Mouse (Mus musculus) cerebellum, postnatal 36 days (tissue): Measurements from ENCODE around the gene Swap70.
"Not testable (repeated sequence)": the region's sequence is repeated elsewhere in the genome, so short reads cannot be mapped to it uniquely, and the experiment has no call there.

ENCODE experiments used
- DNase-seq, 2 experiments: peaks; one replicate each; pipeline ENCODE4 v3.0.0; 2021 to 2022; ENCODE audit warnings: mixed read lengths in 2 of 2

The Swap70 gene

DNA sequence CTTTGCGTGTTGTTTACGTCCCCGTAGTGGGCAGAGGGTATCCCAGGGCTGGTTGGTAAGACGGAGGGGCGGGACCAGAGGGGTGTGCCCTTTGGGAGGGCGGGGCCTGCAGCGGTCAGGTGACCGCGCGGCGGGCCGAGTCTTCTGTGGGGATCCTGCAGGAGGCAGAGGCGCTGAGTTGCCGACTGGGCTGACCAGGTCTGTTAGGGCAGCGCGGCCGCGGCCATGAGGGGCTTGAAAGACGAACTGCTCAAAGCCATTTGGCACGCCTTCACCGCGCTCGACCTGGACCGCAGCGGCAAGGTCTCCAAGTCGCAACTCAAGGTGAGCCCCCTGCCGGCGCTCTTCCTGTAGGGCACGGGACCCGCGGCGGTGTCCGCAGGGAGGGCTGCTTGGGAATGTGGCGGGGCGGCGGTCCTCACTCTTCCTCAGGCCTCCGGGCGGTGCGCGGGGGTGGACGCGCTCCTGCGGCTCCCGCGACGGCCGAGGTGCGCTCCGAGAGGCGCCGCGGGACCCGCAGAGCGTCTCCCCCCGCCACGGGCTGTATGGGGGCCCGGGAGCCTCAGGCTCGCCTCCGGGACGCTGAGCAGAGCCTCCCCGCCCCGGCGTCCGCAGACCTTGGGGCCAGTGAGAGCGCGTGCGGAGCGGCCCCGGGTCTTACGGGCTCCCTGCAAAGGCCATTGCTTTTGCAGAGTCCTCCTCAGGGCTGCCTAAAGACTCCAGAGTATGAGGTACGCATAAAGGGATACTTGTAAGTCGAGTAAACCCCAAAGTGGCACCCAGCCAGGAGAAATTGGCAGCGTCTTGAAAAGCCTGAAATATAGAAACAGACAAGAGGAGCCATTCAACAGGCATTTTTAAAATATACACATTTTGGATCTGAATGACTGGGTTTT is at the start of gene Swap70:
Swap70 (plus strand) TSS at position 126 of the 896 bp plus-strand sequence.
- peak; percentile 65 to 75 for DNase-seq

DNA sequence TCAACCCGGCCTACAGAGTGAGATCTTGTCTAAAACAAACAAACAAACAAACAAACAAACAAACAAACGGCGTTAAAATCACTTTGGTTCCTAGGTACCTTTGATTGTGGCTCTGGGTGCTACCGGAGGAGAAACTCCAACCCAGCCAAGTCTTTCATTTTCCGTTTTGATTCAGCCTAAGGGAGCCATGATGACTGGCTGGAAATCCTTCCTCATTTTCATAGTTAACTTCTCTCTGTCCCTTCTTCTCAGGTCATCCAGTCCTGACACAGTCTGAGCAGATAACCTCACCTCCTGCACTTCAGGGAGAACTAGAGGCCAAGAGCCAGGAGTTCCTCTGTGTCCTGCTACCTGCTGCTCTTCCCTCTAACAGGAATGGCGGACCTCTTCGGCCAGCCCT is 42.3 kb upstream of the Swap70 start:
- DNase-seq: no peak

DNA sequence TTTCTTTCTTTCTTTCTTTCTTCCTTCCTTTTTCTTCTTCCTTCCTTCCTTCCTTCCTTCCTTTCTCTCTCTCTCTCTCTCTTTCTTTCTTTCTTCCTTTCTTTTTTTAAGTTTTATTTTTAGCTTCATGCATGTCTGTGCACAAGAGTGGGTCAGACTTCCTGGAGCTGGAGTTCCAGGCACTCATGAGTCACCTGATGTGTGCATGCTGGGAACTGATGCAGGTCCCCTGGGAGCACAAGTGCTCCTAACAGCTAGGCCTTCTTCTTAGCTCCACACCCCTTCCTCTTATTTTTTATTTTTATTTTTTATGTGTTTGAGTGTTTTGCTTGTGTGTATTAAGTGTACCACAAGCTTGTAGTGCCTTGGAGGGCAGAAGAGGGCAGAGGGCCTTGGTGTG is 40.9 kb upstream of the Swap70 start:
- no peak for DNase-seq

DNA sequence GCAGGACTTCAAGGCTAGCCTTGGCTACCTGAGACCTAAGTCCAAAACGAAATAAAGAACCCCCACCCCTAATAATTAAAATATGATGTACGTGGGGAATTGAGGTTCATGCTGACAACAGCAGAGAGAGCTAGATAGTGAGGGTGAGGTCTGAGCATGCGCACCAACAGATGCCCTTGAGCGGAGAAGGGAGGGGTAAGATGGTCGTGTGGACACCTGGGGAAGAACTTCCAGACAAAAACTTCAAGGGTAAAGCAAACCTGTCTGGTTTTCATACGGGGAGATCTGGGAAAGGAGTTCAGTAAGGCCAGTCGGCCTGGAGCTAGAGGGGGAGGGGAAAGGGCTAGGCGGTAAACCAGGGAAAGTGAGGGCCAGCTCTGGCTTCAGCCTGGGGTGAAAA is 40.1 kb upstream of the Swap70 start:
- no peak for DNase-seq

DNA sequence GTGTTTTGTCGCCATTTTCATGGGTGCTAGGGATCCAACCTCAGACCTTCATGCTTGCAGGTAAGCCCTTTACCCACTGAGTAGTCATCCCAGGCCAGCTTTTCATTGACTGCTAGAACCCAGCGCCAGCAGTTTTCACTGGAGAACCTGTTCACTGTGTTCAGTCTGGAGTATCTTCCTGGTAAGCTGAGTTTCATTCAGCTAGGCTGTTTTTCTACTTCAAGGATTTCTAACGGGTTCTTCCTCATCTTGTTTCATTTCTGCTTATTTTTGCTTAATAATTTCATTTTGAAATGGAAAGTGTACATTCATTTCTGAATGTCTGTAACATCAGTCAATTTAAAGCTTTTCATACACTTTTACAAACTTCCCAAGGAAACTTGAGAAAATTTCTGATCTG is 36.9 kb upstream of the Swap70 start:
- DNase-seq: no peak

DNA sequence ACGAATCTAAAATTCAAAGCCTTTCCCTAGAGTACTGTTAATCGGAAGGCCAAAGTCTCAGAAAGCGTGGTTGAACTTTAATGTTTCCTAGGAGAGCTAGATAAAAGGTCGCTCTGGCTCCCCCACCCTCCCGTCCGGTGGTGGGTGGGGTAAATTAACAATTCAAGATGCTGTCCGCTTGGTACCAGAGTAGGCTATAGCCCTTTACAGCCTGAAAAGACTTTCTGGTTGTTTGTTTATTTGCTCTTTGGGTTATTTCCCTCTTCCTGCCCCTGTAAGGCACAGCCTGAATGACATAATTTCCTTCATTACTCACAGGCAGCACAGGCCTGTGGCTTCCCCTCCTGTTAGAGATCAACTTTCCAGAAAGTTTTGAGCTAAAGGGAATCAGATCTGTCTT is 31.6 kb upstream of the Swap70 start:
- no peak for DNase-seq

DNA sequence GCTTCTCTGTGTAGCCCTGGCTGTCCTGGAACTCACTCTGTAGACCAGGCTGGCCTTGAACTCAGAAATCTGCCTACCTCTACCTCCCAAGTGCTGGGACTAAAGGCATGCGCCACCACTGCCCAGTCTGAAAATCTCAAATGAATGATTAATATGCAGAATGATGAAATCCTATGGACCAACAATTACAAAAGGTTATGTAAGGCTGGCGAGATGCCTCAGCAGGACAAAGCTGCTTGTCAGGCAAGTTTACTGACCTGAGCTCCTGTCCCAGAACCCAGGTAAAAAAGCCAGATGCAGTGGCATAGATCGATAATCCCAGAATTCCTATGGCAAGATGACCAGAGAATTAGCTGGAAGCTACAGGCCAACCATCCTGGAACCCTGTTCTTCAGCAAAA is 28.3 kb upstream of the Swap70 start:
- no peak for DNase-seq

DNA sequence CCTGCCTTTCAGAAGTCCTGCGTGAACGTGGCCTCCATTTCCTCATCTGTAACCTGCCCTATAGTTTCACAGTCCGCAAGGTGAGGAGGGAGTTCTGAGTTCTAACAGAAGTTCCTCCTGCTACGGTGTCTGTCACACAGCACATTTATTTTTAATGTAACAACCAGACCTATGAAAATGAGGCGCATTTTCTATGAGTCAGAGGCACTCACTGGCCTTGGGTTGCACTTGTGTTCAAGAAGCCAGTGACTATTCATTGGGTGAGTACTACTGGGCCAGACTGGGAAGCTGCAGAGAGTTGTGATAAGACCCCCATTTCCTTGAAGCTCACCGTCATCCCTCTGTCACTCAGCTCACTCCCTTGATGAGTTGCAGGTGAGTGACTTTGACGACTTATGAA is 24.3 kb upstream of the Swap70 start:
- DNase-seq: no peak

DNA sequence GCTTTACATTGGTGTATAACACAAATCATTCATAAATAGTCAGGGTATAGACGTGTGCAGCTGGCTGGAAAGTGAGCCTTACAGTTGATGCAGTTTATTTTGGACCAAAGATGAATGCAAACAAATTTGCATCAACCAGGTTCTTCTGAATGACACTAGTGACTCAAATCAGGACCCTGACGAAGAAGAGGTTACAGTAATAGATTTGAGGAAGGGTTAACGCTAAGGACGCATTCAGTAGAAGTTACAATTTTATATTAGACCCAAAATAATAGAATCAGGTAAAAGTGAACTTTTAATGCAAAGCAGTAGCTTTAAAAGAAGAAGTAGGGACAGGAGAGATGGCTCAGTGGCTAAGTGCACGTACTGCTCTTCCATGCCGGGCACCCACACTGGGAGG is 19.6 kb upstream of the Swap70 start:
- no peak for DNase-seq

DNA sequence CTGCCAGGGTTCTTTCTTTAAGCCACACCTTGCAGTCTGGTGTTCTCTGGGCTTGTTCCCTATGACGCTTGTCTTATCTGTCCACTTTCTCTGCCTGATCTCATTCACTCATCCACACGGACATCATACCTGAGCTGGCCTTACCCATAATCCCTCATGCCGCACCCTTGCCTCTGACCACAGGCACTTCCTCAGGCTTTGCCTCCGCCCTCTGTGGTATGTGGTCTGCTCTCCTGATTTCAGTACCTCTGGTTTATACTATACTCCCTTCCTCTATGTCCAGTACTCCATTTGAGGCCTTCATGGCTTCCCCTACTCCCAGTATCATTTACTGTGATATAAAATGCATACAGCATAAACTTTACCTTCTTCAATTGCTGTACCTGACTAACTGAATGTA is 17.3 kb upstream of the Swap70 start:
- DNase-seq: no peak

DNA sequence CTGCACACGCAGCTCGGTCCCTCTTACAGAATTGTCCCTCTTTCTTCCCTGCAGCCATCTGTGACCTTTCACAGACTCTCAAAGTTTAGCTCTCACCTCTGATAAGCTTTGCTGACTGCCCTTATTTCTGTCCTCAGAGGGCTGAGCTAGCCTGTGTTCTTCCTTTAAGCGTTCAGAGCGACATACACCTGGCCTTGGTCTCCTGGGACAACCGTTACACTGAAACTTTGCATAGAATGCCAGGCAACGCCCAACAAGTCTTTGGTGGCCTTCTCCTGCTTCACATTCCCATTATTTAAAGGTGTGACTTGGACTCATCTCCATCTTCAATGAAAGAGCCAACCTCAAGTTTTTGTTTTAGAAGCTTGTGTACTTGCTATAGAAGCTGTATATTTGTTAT is 13.2 kb upstream of the Swap70 start:
- no peak for DNase-seq

DNA sequence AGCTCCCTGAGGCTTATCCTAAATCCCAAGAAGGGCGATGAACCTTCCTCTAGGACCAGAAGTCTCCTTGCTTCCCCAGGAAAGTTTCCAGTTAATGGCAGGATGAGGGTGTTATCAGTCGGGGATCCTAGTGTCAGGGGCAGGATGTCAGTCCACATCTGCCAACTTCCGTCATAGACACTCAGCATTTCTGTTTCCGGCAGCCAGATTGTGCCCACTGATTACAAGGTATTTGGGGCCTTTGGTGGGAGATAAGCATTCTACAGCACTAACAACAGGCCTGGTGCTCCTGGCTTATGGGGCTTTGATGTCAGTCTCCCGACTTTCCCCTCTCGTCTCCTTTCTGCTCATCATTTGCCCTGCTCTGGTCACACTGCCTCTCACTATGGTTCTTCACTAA is 12.1 kb upstream of the Swap70 start:
- DNase-seq: no peak

DNA sequence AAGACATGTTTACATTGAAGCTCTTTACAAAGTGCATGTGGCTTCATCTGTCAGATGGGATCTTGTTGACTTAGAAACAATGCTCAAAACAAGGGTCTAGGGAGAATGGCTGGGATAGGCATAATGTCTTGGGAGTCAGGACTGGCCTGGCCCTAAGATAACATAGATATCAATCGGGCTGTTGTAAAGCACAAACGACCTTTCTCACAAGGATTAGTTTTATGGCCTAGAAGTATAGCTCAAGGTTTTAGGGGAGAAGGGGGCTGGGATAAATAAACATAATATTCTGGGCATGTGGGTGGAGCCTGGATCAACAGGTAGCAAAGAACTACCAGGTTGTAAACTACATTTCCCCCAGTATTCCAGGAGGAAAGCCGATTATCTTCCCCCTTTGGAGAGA is 10.5 kb upstream of the Swap70 start:
- no peak for DNase-seq

DNA sequence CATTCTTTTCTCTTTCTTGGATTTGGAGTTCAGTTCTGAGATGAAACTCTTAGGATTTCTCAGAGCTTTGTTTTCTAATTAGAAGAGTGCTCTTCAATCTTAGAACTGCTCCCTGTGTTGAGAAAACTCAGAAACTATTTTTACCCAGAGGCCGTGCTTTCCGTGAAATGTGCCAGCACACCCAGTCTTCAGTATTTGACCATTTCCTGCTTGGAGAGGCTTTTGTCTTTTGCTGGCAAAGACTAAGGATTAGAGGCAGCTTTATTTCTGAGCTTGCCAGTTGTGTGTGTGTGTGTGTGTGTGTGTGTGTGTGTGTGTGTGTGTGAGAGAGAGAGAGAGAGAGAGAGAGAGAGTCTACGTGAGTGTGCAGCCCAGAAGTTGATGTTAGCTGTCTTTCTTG is 6.6 kb upstream of the Swap70 start:
- DNase-seq: no peak

DNA sequence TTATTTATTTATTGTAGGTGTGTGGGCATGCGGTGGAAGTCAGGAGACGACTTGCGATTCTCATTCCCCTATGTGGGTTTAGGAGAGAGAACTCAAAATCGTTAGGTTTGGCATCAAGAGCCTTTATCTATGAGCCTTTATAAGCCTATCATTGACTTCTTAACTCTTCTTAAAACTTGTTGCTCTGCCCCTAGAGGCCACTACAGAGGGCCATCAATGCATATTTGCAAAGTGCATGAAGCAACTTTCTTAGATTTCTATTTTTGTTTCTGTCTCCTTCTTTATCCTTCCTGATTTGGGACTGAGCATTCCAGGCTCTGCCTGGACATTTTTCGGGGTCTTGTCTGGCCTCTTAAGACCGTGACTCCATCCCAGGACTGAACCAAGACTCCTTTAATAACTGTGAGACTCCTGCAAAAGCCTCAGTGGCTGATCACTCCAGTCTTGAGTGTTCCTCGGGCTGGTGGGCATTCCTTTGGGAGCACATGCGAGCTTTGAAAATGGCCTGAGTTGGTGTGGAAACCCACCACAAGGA is 393 bp upstream of the Swap70 start:
- no peak for DNase-seq

DNA sequence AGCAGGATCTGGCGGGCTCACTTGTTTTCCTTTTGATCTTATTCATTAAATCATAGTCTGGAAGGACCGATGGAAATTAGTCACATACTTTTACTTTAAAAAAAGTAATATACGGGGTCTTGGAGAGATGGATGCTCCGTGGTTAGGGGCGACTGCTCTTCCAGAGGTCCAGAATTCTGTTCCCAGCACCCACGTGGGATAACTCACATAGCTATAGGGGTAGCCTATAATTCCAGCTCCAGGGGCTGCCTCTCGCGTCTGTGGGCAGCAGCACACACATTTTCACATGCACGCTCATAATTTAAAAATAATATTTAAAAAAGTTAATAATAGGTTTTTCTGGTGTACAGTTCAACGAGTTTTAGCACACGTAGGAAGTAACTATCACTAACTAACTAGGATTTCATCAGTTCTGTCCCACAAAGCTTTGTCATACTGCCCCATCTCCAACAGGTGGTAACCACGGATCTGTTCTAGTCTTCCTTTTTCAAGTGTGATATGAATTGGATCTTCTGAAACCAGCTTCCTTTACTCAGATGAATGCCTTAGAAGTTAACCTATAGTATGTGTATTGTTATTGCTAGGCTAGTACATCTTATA is 1.2 kb downstream of the Swap70 start:
- DNase-seq: no peak

DNA sequence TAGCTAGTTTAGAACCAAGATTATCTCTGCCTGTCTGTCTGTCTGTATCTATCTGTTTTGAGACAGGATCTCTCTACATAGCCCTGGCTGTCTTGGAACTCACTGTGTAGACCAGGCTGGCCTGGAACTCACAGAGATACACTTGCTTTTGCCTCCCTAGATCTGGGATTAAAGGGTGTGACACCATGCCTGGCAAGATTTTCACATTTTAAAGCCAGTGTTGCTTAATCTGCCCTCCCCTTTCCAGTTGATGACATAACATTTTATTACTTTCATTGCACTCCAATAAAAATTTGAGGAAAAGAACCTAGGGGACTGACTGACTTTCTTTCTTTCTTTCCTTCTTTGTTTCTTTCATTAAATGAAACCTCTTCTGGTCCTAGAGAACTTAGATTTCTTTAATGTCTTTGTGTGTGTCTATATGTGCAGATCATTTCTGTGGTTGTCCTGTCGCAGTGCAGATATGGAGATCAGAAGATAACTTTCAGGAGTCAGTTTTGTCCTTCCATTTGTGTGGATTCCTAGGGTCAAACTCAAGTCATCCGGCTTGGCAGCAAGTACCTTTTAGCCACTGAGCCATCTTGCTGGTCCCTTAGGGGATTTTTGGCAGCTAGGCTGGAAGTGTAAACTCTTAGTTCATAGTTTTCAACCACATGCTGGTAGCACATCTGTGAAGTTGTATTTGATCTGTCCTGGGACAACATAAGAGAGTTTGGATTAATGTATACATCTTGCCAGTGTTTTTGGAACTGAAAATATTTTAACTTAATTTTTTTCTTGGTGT is 2.4 kb downstream of the Swap70 start:
- no peak for DNase-seq

DNA sequence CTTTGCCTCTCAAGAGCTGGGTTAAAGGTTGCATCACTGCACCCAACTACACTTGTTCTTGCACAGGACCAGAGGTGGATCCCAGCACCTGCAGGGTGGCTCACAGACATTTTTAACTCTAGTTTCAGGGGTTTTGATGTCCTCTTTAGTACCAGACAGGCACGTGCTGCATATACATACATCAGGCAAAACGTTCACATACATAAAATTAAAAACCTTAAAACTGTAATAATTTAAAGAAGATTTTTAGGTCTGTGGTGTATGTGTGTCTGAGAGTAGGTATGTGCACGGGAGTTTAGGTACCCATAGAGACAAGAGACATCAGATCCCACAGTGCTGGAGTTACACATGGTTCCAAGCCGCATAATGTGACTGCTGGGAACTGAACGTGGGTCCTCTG is 5.0 kb downstream of the Swap70 start:
- no peak for DNase-seq

DNA sequence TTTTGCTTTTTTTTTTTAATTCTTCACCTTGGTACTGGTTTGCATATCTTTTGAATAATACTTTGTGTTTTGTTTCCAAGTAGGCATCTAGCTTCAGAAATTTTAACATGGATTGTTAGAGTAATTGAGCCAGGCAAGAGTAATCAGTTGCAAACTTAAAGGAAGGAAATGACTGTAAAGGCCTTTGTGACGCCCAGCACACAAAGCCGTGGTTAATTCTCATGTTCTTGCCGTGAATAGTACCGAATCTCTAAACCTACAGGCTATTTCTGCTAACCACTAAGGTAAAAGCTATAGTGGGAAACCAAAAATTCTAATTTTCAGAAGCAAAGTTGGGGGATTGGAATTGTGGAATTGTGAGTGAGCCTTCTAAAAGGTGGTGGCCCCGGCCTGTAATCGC is 8.5 kb downstream of the Swap70 start:
- DNase-seq: no peak

DNA sequence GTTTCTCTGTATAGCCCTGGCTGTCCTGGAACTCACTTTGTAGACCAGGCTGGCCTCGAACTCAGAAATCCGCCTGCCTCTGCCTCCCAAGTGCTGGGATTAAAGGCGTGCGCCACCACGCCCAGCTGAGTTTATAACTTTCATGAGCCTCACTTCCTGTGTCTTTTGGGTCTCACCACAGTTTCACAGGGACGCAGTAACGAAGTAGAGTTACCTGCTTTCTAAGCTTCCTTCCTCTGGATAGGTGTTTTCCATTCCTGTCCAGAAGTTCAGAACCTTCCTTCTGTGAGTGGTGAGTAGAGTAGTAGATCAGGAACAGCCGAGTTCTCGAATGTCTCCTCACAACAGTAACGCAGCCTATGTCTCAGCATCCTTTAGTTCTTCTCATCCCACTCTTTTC is 9.6 kb downstream of the Swap70 start:
- not testable (repeated sequence) for DNase-seq

DNA sequence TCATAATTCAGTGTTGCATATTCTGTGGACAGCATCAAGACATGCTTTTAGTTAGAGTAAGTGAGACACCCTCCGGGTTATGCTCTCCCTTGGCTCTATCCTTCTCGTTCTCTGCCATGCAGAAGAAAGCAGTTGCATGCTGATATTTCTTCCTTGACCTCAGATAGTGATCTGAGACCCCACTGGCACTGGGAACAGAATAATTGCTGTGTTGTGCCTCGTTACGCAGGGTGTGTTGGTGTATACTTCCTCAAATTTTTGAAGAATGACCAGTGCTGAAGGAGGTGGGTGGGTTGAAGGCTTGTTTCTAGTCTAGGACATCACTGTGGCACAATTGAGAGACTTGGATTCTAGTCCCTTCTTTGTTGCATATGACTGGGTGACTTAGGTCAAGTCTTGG is 14.6 kb downstream of the Swap70 start:
- DNase-seq: no peak

DNA sequence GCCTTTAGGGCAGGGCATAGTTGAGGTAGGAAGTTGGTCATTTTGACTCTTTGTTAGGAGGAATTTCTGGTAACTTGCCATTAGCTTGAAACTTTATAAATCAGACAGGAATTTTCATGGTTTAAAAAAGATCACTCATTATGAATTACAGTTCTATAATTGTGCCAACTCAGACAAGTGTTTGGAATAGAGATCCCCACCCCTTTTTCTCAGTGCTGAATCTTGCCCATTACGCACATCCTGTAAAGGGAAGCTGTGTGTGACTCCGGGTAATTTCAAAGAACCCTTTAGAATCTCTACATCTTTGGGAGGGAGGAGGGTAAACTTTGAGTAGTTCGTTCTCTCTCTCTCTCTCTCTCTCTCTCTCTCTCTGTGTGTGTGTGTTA is 15.9 kb downstream of the Swap70 start:
- DNase-seq: no peak

DNA sequence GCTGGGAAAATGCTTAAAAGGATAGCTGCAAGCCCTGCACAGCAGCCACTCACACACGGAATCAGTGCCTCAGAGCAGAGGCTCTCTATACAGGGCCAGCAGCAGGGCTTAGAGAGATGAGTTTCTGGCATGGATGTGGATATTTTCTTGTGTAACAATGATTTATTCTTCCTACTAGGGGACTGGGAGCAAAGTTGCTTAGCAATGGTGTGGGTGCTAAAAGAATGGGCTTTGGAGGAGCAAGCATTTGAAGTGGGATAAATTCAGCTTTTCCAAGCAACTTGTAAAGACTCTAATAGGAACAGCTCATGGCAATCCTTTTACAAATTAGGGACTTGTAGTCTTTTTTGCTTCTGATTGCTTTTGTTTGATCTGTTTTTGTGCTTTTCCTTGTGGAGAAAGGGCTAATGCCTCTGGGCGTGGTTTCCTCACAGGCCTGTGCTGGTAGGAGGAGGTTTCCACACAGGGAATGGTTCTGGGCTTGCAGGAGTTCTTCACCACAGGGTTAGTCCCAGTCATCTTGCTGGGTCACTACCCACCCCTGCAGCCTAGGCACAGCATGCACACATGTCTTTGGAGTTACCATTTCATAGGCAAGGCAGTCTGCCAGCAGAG is 16.4 kb downstream of the Swap70 start:
- DNase-seq: no peak
